Mouse (Mus musculus) cerebral cortex, adult 2 months (tissue): ENCODE data around the gene Rbbp8nl.

Source experiments
- WGBS: fragments of 180-500 bp; shearing (Covaris S2); methylation state at CpG from one replicate; pipeline ENCODE4 v1.1.7; 2018; 5-methylcytosine and 5-hydroxymethylcytosine counted together

Gene Rbbp8nl

GRCm38 (mm10) chr2:180257963-180258865 lies 31.5 kb downstream of the Rbbp8nl start:
- WGBS: 49% methylated on average over 11 of the region's 11 CpGs

GRCm38 (mm10) chr2:180257001-180257521 lies 32.6 kb downstream of the Rbbp8nl start, which contains the start of gene Rps21:
Gene Rps21, plus strand, starts transcription at chr2:180257377.
- WGBS: 1% methylated on average over 38 of the region's 38 CpGs

DNA sequence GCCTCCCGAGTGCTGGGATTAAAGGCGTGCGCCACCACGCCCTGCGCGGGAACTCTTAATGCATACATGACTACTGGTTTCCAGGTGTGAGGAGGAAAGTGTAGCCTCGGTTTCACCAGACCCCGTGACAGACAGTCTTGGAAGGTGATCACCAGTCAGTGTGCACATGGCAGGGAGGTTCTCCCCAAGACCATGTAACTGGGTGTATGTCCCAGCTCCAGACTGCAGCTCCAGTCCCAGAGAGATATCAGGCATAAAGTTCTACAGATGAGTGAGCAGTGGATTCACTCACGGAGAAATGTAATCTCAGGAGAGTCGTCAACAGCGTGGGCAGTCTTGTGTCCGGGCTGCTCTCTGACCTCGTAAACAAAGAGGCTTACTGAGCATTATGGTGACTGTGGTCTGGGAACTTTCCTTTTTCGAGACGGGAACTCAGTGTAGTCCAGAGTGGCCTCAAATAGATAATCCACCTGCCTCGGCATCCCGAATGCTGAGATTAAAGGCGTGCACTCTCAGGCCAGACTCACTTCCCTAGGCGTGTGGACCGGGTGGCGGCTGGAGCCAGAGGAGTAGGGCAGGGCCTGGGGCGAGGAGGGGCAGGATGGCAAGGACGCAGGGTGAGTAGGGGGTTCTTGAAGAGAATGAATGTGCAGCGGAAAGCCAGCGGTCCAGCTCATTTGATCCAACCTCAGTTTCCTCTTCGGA lies 33.2 kb downstream of the Rbbp8nl start:
- 23% methylated on average over 26 of the region's 26 CpGs for WGBS

DNA sequence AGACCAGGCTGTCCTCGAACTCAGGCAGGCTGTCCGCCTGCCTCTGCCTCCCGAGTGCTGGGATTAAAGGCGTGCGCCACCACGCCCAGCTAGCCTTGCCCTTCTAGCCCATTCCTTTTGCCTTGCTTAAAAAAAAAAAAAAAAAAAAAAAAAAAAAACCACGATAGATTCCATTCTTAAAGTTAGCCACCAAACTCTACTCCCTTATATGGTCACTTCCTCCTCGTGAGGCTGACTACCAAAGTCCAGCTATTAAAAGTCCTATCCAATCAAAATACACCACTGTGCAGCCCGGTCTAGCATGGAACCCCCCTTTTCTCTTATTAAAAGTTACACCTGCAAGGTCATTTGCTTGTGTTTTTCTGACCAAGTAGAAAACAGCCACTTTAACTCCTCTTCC lies 34.0 kb downstream of the Rbbp8nl start:
- 86% methylated on average over 9 of the region's 9 CpGs for WGBS

GRCm38 (mm10) chr2:180254436-180255209 lies 35.1 kb downstream of the Rbbp8nl start:
- WGBS: 96% methylated on average over 5 of the region's 5 CpGs

DNA sequence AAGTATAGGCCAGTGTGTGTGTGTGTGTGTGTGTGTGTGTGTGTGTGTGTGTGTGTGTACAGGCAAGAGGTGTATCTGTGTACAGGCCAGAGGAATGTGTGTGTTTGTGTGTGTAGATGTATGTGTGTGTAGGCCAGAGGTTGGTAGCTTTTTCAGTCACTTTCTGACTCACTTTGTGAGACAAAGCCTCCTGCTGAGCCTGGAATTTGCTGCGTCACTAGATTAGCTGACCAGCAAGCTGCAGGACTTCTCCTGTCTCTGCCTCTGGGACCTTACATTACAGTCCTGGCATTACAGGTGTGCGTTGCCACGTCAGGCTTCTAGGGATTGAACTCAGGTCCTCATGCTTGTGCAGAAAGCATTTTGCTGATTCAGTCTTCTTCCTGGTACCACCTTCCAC lies 37.8 kb downstream of the Rbbp8nl start:
- WGBS: 53% methylated on average over 3 of the region's 3 CpGs

DNA sequence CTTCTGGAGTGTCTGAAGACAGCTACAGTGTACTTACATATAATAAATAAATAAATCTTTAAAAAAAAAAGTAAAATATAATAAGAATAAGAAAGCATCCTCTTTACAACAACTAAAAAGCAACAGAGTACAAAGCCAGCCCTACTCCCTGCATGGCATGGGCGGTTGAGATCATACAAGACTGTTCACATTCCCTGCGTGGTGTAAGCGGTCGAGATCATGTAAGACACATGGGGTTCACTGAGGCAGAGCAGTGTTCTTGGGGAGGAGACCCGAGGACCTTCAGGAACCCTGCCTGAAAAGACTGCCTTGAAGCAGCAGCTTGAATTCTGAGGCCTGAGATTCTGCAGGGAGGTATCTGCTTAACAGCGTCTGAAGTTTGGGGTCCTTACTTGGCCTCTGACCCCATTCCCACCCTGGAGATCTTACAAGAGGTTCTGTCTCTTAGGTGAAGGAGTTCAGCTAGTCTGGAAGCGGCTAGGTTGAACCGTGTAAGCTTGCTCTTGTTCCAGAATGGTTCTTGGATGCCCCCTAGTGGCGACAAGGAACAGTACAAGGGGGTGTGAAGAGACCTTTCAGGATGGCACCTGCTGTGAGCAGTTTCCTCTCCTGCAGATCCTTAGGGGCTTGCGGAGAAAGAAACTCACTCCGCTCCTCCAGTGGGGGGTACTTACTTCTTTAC lies 38.6 kb downstream of the Rbbp8nl start:
- 27% methylated on average over 11 of the region's 11 CpGs for WGBS

GRCm38 (mm10) chr2:180248947-180249660 lies 40.6 kb downstream of the Rbbp8nl start:
- WGBS: 80% methylated on average over 9 of the region's 9 CpGs

DNA sequence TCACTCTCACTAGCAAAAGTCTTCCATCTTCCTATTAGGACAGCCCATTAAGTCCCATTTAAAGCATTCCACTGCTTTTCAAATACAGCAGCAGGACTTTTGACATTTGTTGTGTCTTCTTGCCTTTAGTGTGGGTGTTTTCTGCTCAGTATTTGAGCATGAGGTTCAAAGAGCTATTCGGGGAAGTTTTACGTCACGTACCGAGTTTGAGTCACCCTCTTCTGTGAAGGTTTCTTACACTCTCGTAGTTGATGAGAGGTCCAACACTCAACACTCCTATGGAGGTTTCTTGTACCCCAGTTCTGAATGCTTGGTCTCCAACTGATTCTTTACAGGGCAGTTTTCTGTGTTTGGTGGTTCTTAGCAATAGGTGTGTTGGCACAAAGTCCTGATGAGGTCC lies 41.8 kb downstream of the Rbbp8nl start:
- 82% methylated on average over 5 of the region's 5 CpGs for WGBS

DNA sequence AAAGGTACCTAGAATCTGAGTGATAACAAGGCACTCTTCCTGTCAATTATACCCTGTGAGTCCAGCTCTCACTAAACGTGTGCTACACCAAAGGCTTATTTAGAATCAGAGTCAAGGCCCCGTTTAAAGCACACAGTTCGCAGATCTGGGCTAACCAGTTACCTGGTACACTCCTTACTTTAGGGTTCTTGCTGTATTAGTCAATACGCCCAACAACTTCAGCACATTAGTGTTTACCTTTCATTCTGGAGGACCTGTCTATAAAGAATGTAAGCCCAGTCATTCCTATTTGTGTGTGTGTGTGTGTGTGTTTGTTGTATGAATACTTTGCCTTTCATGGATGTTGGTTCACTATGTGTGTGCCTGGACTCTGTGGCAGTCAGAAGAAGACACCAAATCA lies 46.6 kb downstream of the Rbbp8nl start:
- 92% methylated on average over 4 of the region's 4 CpGs for WGBS

DNA sequence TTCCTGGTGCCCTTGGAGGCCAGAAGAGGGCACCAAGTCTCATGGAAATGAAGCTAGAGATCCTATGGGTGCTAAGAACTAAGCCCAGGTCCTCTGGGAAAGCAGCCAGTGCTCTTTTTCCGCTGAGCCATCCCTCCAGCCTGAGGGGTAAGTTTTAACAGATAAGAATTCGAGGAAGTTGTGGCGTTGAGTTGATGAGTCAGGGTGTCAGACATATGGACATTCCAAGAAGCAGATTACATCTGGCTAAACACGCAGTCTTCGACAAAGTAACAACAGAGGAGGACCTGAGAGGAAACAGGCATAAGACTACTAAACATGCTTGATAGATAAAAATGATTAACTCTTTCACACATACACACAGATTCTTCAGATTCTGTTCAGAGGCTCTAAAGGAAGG lies 51.1 kb downstream of the Rbbp8nl start:
- WGBS: 69% methylated on average over 5 of the region's 5 CpGs

GRCm38 (mm10) chr2:180237601-180238345 lies 51.9 kb downstream of the Rbbp8nl start:
- 93% methylated on average over 7 of the region's 7 CpGs for WGBS

GRCm38 (mm10) chr2:180236930-180237329 lies 52.7 kb downstream of the Rbbp8nl start:
- WGBS: 95% methylated on average over 3 of the region's 3 CpGs

GRCm38 (mm10) chr2:180236500-180236899 lies 53.2 kb downstream of the Rbbp8nl start:
- WGBS: 57% methylated on average over 3 of the region's 3 CpGs

DNA sequence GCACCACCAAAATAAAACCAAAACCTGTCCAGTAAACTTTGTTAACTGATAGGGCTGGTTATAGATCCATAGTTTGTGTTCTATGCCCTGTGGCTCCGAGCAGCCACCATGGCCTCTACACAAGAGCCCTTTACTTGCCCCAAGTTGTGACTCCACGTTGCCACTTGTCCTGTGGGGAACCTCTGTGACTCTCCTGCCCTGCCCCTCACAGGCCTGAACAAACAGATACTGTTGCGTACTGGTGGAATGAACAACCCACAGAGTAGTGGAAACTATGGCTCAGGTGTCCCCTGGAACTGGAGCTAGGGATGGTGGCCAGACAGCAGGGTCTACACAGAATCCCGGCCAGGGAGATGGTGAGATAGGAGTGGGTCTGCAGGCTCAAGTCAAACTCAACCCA lies 53.9 kb downstream of the Rbbp8nl start:
- WGBS: 95% methylated on average over 4 of the region's 4 CpGs

DNA sequence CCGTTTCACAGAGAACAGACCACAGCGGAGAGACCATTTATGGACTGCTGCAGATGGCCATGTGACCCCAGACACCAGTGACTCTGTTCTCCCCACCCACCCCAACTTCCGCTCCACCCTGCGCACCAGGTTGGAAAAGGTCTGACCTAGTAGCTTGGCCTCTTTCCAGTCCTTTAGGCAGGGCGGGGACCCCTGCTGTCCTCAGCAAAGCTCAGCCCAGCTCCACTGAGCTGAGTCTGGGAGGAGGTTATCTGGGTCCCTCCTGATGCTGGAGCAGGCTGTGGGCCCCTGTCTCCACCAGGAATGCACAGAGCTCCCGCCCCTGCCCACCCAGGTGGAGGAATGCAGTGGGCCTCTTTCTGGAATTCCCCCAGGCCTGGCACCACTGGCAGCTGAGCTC lies 54.7 kb downstream of the Rbbp8nl start:
- 66% methylated on average over 6 of the region's 6 CpGs for WGBS

- WGBS: 83% methylated on average over 8 of the region's 8 CpGs
Observed at GRCm38 (mm10) chr2:180234353-180234752, 55.3 kb downstream of the Rbbp8nl start.

- WGBS: 94% methylated on average over 7 of the region's 7 CpGs
Observed at GRCm38 (mm10) chr2:180233101-180233904, 56.4 kb downstream of the Rbbp8nl start.

GRCm38 (mm10) chr2:180230482-180230881 lies 59.2 kb downstream of the Rbbp8nl start:
- WGBS: 82% methylated on average over 4 of the region's 4 CpGs
